Mouse (Mus musculus) E14TG2a.4 (cell line): ENCODE measurements around the gene Gast.

Source experiments
- CTCF ChIP-seq: conservative IDR thresholded peaks from 2 replicates; pipeline ENCODE4 v1.5.1; 2014; ENCODE audit warnings: low read length
- NANOG ChIP-seq: IDR thresholded peaks from 2 replicates; pipeline ENCODE4 v1.6.1; 2014; ENCODE audit warnings: borderline replicate concordance, low read length, mixed read lengths

GRCm38 (mm10) chr11:100362979-100363562 lies 28.9 kb downstream of the Gast start:
- TF ChIP-seq NANOG (no peak), CTCF (peak; percentile 91)
